Mouse (Mus musculus): ENCODE measurements around the gene Stub1.
A peak's percentile ranks its signal among the peaks of the same experiment; 100 is the strongest.
"Not testable (repeated sequence)": the region's sequence is repeated elsewhere in the genome, so short reads cannot be mapped to it uniquely, and the experiment has no call there.

Stub1 gene

DNA sequence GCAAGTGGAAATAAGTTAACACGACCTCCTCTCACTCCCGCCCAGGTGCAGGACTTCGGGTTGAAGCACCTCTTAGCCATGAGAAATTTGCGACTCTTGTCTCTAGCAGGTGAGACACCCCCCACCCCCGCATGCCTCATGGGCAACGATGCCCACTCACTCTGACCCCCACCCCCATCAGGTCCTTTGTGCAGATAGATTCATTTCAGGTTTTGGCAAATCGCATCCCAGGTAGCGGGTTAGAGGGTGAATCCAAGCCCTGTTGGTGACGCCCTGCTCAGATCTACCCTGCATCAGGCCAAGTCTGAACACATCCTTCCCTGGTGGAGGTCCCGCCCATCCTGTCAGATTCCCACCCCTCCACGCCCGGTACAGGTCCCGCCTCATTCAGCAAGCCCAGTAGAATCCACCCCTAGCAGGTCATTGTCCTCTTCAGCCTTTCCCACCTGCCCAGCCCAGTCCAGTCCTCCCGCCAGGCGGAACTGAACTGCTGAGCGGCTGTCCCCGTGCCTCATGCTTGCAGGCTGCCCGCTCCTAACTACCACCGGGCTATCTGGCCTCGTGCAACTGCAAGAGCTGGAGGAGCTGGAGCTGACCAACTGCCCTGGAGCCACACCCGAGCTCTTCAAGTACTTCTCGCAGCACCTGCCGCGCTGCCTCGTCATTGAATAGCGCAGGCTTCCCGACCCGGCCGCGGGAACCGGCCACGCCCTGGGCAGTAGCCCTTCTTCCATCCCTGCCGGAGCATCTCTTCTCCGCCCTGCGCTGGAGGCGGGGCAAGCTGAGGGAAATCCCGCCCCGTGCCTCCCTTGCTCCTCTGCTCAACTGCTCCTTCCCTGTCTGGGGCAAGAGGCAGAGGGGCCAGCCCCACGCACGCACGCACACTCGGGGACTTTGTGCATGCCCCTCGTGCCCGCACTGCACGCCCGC, 14.1 kb downstream of the Stub1 start:
- DNase-seq, result no peak

DNA sequence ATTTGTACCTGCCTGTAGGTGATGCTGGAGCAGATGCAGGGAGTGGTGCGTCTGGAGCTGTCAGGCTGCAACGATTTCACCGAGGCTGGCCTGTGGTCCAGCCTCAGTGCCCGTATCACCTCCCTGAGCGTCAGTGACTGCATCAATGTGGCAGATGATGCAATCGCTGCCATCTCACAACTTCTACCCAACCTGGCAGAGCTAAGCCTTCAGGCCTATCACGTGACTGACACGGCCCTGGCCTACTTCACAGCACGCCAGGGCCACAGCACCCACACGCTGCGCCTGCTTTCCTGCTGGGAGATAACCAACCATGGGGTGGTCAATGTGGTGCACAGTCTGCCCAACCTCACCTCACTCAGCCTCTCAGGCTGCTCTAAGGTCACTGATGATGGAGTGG, 15.5 kb downstream of the Stub1 start:
- no peak for DNase-seq

DNA sequence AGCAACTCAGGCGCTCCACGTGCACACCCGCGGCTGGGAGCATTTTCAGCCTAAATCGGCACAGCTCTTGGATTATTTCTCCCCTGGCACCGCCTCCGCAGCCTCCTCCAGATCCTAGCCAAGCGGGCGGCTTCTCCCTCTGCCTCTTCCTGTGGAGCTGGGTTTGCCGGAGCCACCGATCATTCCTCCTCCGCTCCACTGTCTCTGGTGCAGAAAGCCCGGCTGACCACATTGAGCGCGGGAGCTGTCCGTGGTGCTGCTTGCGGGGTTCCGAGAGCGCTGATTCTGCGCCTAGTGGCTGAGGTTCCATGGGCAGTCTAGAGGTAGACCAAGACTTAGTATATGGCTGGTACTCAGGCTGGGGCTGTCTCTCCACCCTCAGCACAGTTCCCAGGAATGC, 19.7 kb downstream of the Stub1 start:
- DNase-seq, result peak; percentile 93

DNA sequence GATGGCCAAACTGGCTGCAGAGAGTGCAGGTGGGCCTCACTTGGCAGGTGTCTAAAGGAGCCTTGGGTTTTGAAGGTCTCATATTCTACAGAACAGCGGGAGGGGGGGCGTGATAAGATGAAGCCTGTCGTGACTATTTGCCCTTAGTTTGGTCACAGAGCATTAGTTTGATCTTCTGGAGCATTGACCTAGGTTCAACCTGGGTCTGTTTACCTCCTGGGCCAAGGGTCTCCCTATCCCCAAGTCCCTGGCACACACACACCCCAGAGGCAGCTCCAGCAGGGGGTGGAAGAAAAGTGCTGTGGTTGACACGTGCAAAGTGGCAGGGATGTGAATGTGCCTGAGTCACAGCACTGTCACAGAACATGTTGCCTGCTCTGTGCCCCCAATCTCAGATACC, 22.3 kb downstream of the Stub1 start:
- no peak for DNase-seq

DNA sequence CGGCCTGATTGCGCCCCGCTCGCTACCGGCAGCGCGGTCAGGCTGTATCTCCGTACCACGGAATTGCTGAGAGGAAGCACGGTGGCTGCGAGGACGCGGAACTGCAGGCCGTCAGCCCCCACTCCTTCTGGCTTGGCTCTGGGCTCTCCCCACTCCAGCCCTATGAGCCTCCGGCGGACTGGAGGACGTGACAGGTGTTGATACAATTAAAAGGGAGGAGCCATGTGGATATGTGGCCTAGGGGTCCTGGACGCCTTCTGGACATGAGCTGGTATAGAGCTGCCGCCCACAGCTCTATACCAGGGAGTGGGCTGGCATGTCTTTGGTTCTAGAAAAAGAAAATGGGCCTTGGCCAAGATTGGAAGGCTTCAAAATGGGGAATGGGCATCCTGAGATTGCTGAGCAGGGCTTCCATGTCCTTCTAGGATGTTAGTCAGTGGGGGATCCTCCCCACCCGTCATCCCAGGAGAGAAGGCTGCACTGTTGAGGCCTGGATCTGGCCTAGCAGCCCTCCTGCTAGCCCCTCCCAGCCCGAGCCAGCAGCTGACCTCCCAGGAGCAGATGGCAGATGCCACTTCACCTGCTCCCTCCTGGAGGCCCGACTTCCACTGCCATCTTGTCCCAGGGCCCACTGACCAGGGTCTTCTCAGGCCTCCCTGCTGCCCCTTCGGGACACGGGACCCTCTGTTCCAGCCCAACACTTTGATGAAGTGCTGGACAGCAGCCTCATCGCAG, 23.4 kb downstream of the Stub1 start:
- DNase-seq, result no peak

DNA sequence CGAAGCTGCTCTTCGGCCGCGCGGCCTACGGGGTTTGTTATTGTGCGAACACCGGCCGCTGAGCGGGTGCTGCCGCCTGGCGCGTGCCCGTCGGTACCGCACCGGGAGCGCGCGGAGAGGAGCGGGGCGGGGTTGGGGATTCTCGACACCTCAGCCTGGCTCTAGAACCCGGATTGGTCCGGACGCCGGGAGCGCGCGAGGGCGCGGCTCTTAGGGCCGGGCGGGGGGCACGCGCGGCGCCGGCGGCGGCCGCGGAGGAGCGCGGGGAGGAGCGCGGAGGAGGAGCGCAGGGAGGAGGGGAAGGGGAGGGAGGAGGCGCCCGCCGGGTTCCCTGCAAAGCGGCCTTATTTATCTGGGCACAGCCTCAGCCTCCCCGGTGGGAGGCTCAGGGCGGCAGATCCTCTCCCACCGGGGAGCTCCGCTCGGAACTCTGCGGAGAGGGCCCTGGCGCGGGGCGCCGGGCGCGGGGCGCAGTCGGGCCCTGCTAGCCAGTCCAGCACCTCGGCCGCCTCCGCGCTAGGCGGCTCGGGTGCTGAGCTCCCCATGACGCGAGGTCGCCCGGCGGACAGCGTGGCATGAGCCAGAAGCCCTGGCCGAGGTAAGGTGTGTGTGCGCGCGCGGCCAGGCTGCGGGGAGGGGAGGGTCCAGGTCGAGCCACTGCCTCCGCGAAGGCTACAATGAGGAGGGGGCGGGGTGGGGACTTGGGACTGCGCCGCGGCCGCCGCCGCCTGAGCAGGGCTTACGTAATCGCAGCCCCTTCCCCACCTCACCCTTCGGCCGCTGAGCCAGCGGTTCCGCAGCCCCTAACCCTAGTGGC, 24.2 kb downstream of the Stub1 start, which contains the start of gene Fbxl16:
Gene Fbxl16, plus strand, starts transcription at position 297 of the 817 bp plus-strand sequence.
- peak; percentile 95 for DNase-seq

DNA sequence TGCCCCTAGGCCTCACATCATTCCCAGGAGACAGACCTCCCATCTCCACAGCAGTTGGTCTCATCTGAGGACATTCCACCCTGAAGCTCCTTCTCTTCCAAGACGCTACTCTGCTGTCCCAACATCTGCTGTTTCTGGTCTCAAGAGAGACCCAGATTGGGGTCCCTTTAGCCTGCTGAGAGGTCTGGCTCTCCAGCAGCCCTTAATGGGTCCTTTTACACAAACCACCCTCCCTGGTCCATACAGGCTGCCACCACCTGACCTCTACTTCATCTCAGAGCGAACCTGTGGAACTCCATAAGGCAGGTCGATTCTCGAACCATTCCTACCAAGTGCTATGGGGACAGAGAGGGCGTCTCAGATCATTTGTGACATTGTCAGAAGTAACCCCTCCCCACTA, 25.2 kb downstream of the Stub1 start:
- DNase-seq, result no peak

DNA sequence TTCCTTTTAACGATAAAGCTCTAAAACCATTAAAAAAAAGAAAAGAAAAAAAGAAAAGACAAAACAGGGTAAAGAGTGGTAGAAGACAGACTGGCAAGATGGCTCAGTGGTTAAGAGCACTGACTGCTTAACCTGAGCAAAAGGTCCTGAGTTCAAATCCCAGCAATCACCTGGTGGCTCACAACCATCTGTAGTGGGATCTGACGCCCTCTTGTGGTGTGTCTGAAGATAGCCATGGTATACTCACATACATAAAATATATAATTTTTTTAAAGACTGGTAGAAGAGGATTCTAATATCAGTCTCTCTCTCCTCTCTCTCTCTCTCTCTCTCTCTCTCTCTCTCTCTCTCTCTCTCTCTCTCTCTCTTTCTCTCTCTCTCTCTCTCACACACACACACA, 25.8 kb downstream of the Stub1 start:
- not testable (repeated sequence) for DNase-seq

DNA sequence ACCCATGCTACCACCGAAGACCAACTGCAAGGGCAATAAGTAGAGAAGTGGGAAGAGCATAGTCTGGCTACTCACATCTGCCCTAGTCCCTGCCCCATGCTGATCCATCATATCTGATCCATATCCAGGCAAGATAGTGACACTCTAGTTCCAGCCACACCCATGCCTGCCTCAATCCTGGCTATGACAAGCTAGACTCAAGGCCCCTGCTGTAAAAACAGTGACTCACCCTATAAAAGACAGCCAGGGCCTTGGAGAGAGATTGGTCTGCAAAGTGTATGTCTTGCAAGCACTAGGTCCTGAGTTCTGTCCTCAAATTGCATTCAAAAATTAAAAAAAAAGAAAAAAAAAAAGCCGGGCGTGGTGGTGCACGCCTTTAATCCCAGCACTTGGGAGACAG, 26.7 kb downstream of the Stub1 start:
- DNase-seq, result no peak

DNA sequence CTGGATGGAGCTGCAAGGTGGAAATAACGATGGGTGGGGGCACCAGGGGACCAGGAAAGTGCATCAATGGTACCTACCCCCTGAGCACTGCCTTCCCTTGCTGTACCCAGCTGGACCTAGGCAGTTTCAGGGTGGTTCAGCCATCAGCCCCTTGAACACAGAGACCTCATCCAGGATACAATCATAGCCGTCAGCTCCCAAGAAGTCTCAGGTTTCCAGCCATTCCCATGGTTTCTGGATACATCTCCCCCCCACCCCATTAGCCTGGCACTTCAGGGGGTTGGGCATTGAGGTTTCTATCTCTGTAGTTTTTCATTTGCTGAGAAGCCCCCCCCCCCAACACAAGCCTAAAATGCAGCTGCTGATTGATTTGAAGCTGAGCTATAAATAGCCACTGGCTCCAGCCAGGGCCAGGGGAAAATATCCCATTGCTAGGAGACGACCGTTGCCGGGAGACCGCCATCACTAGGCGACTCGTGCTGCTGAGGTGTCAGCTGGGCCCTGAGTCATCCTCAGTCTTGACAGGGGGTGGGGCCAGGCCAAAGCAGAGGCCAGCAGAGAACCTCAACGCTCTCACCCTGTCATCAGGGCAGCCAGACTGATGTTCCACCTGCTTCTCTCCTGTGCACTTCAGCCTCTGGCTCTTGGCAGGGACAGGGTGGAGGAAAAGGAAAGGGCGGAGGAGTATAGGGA, 30.2 kb downstream of the Stub1 start:
- peak; percentile 89 for DNase-seq

DNA sequence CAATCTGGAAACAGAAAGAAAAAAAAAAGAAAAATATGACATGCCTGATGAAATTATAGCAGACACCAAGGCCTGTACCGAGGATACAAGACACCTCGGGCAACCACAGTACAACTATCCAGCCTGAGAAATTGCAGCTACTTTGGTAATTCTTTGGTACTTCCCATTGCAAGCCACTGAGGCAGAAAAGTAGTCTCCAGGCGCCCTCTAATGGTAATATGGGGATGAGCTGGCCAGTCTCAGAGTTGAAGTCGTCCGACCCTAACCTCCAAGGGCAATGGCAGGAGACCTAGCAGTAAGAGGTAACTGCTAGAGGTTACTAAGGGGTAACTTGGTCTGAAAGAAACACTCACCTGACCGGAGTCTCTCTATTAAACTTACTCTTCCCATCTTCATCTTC, 32.2 kb downstream of the Stub1 start:
- DNase-seq, result peak; percentile 67

DNA sequence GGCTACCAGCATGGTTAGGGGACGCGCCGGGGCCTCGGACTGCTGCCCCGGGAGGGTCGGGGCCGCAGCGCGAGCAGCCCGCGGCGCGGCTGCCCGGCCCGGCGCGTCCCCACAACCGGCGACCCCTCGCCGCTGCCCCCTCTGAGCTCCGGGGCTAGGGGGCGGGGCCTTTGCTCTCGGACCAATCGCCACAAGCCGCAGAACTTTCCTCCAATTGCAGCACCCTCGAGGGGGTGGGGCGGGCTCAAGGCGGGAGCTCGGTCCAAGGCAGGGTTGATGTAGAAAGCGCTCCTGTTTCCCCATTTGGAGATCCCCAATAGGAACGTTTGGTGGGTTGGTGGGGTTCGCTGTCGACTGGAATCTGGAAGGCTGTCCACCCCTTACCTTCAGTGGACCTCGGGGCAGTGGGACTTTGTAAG, 36.2 kb downstream of the Stub1 start, which contains the start of gene Metrn:
Gene Metrn, minus strand, starts transcription at position 186 of the 419 bp plus-strand sequence.
- peak; percentile 78 for DNase-seq

DNA sequence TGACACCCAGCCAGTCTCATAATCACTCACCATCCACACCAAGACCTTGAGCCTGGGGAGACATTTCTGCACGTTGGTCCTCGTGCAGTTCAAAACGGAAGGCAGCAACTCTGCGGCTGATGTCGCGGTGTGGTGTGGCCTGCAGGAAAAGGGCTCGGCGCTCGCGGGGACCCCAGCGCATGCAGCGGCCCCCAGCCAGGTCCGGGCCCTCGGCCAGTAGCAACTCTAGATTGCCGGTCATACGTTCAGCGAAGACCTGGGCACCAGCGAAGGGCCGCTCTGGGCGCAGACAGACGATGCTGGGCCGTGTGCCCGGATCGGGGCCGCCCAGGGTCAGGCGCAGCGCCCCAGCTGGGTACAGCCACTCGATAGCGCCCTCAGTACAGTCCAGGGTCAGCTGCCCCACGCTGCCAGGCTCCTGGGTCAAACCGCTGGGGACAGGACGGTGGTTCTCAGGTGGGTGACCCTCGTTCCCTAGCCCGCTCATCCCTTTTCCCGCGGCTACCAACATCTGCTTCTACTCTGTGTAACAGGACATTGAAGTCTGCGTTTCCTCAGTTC, 36.9 kb downstream of the Stub1 start:
- no peak for DNase-seq

DNA sequence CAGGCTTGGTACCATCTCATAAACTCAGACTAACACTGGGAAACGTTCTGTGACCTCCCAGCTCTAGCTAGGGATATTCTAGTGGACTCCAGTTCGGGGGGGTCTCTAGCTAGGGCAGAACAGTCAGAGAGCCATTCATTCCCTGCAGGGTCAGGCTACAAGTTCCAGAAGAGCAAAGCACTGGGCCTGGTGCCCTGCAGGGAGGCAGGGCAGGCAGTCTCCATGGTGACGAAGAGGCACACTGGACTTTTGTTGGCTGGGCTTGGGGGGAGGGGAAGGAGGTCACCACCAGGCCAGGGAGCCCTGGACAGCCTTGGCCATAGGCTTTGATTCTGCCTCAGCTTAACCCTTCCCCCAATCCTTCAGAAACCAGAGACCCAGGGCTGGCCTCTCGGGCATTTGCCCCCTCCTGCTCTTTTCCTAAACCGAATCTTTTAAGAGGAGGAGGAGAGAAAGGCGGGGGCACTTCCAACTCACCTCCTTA, 37.6 kb downstream of the Stub1 start, which contains the start of gene AC134908.4:
Gene AC134908.4, minus strand, starts transcription at position 51 of the 484 bp plus-strand sequence.
- peak; percentile 77 for DNase-seq

DNA sequence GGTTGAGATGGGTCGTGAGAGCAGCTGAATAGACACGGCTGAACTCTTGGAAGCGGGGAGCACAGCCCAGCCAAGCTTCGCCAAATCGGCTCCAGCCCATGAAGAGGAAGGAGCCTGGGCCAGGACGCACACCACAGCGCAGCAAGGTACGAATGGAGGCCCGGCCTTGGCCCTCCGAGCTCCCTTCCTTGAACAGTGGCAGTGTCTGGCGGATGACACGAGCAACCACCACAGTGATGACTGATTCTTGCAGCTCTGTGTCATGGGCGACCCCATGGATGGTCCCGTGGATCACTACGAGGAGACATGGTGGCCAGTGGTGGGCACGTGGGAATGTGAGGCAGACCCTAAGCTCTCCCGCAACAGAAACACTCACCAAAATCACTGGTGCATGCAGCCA, 38.2 kb downstream of the Stub1 start:
- no peak for DNase-seq

DNA sequence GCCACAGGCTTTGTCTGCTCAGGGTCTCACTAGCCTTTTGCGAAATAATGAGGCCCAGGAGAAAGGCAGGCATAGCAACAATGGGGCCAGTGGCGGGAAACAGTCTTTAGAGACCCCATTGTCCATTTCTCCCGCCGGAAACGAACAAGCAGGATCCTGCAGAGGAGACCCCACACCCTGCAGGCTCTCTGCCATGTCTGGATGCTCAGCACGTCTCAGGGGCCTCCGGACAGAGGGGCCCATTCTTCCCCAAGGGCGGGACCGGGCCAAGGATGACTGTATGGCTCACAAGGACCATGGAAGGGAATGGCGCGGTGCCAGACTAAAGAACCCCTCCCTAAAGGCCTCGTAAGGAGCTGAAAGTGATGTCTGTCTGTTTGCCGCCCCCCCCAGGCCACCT, 39.0 kb downstream of the Stub1 start:
- DNase-seq, result no peak

DNA sequence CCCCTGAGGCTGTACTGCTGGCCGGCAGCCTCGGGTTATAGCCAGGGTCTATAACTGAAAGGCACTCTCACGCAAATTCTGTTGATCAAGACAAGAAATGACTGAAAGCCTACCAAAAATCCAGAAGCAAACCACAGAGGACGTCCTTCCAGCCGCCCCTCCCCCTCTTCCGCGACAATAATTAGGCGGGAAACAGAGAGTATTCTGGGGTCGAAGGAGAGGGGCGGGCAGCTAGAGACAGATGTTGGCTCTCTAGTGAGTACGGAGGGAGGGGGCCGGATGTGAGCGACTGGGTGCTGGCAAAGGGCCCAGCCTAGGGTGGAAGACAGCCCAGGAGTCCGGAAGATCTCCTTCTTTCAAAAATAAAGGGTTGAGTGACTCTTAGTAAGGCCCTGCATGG, 40.6 kb downstream of the Stub1 start, which contains the start of gene Fam173a:
Gene Fam173a, minus strand, starts transcription at position 287 of the 400 bp plus-strand sequence.
- DNase-seq, result peak; percentile 65

DNA sequence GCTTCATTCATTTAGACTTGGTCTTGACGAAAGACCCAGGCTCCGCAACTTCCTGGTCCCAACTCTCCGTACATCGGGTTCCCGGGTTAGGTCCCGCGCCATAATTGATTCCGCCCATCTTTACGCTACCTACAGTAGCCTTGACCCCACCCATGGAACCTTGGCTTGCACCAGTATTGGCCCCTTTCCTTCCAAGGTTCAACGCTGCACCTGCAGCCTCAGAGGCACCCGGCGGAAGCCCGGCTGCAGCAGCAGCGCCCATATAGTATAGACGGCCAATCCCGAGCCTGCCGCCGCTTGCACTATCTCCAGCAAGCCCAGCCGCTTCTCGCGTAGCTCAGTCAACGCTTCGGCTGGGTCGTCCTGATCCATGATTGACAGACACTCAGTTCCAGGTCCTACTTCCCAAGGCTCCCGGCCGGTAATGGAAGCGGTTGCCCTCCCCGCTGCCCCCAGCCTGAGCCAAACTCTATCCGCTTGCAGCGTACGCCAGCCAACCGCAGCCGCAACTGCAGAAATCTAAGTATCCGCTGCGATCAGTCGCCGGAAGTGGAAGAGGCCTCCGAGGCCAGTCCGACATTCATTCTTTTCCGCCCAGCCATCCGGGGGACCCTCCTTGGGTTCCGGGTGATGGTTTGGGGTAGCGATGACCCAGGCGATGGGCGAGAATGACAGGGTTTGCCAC, 41.2 kb downstream of the Stub1 start:
- peak; percentile 87 for DNase-seq

DNA sequence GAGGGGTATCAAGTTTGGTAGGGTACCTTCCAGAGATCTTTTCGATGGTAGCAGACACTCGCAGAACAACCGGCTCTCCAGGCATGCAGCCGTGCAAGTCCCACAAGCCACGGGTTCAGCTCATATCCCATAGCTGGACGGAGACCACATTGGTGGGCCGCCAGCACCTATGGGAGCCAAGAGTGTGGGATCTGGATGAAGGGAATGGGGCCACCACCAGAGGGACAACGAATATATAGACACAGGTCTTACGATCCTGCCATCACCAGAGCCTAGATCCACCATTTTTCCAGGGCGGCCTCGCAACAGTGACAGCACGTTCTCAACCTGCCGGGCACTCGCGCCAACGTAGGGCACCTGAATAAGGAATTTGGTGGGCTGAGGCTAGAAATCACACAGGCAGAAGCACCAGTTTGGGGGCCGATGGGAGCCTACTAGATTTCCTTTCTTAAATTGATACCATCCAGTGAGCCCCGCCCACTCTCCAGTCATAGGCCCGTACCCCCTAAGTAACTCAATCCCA, 41.8 kb downstream of the Stub1 start:
- DNase-seq, result no peak

DNA sequence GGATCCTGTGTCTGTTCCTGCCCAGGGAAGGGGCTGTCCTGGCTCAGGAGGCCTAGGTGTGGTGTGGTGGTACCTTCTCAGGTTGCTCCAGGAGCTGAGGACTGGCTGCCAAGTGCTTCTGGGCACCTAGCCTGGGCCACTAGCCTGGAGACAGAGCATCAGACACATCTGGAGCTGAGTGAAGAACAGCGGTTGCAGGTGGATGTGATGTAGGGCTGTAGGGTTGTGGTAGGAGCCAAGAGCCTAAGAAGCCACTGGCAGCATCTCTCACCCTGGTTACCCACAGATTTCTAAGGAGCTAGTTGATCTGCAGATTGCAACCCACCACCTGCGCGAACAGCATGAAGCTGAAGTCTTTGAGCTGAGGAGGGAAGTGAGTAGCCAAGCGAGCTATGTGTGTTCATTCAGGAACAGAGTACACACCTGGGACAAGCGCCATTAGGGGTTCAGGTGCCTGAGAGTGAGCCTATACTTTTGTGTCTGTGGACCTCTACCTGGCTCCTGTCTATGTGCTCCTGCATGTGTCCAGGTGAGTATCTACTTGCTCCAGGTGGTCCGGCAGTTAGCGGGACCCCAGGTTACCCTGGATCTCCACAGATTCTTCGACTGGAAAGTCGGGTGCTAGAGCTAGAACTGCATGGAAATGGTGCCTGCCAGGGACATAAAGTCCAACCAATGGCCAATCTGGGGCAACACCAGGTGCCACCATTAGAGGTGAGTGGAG, 46.3 kb downstream of the Stub1 start:
- no peak for DNase-seq
